Comparison of ENCODE assay signal across 27 mouse cellular contexts in genomic region chr16:87781637-87782036, GRCm38 (mm10).
DNase-seq lines count a peak whose midpoint lies in the region; ATAC-seq and TF ChIP-seq lines count a peak whose summit lies in the region.
"Had no signal": no experiment of that assay in that cellular context is flagged by ENCODE, and none has a peak within 500 bp of the region (broad histone marks: within the 10 kb centered on the region; RNA-seq: fewer than 3 reads in every experiment).

No protein-coding gene starts in this region.

- no peak overlapping the region for H3K4me3 ChIP-seq in intestine, embryonic 14.5 days (ENCODE audit: low read depth, low read length)
- no peak overlapping the region for H3K4me3 ChIP-seq in intestine, embryonic 15.5 days (replicated peaks)
- H3K4me3 ChIP-seq in kidney, postnatal 0 days (replicated peaks; ENCODE audit: low read depth, low read length): no peak overlapping the region
- no peak overlapping the region for H3K4me3 ChIP-seq in neural tube, embryonic 12.5 days
- H3K4me3 ChIP-seq in heart, embryonic 10.5 days: no peak overlapping the region
- H3K4me3 ChIP-seq: embryonic facial prominence, embryonic 12.5 days; forebrain, embryonic 10.5 days; forebrain, embryonic 15.5 days; heart, embryonic 12.5 days; limb, embryonic 12.5 days; lung, embryonic 15.5 days had no signal

- peaks cover 11% of the 10 kb centered on the region; the same call in 1 of the 2 replicates for H3K4me1 ChIP-seq in intestine, embryonic 14.5 days (replicated peaks; ENCODE audit: control insufficient read depth, insufficient read depth, low read length)
- no peaks in the 10 kb centered on the region for H3K4me1 ChIP-seq in intestine, embryonic 15.5 days (replicated peaks)
- 0 out of 2 replicates have a peak, but pooled peaks cover 3% of the 10 kb centered on the region for H3K4me1 ChIP-seq in kidney, postnatal 0 days (replicated peaks; ENCODE audit: insufficient read depth, low read length)
- no peaks in the 10 kb centered on the region for H3K4me1 ChIP-seq in neural tube, embryonic 12.5 days
- H3K4me1 ChIP-seq in heart, embryonic 10.5 days: 0 out of 2 replicates have a peak, but pooled peaks cover 10% of the 10 kb centered on the region
- H3K4me1 ChIP-seq: embryonic facial prominence, embryonic 12.5 days; forebrain, embryonic 15.5 days had no signal

- TF ChIP-seq CTCF in kidney, postnatal 0 days (IDR thresholded peaks at IDR 0.05; ENCODE audit: low read depth): no peak

- DNase-seq in intestine, embryonic 14.5 days (ENCODE audit: low spot score): no peak
- DNase-seq in kidney, postnatal 0 days (ENCODE audit: low spot score): peak; percentile 87
- no peak for DNase-seq in kidney, adult 8-10 months
- peak; percentile 38 for DNase-seq in kidney, postnatal 10 days
- DNase-seq in gastrocnemius, postnatal 36 days: no peak
- DNase-seq in heart, embryonic 10.5 days (ENCODE audit: low spot score): no peak
- DNase-seq: adrenal gland, postnatal 10 days; cerebellum, adult 9-10 months; embryo, embryonic 11 days; gastrocnemius, postnatal 25 days; heart, adult 18-20 months; heart, postnatal 4 days; right cerebral cortex, postnatal 25 days; thymus, postnatal 14 days had no signal

- 37% methylated on average over 7 of the region's 7 CpGs for WGBS in intestine, embryonic 14.5 days
- 38% methylated on average over 7 of the region's 7 CpGs for whole genome bisulfite sequencing in intestine, embryonic 15.5 days
- 32% methylated on average over 7 of the region's 7 CpGs for whole genome bisulfite sequencing in kidney, postnatal 0 days
- 45% methylated on average over 7 of the region's 7 CpGs for WGBS in neural tube, embryonic 12.5 days
- 87% methylated on average over 7 of the region's 7 CpGs for WGBS in heart, embryonic 10.5 days

- H3K27ac ChIP-seq in intestine, embryonic 14.5 days (ENCODE audit: low read depth): no peak overlapping the region
- H3K27ac ChIP-seq in intestine, embryonic 15.5 days: no peak overlapping the region
- no peak overlapping the region for H3K27ac ChIP-seq in kidney, postnatal 0 days
- H3K27ac ChIP-seq in neural tube, embryonic 12.5 days: no peak overlapping the region
- no peak overlapping the region for H3K27ac ChIP-seq in heart, embryonic 10.5 days
- H3K27ac ChIP-seq: embryonic facial prominence, embryonic 12.5 days; forebrain, embryonic 10.5 days; forebrain, embryonic 15.5 days; hindbrain, embryonic 14.5 days; limb, embryonic 12.5 days; lung, embryonic 15.5 days had no signal

- H3K9ac ChIP-seq in intestine, embryonic 14.5 days (ENCODE audit: low read length): no peak overlapping the region
- no peak overlapping the region for H3K9ac ChIP-seq in intestine, embryonic 15.5 days
- no peak overlapping the region for H3K9ac ChIP-seq in kidney, postnatal 0 days (ENCODE audit: low read depth, low read length)
- no peak overlapping the region for H3K9ac ChIP-seq in neural tube, embryonic 12.5 days
- H3K9ac ChIP-seq: embryonic facial prominence, embryonic 12.5 days; forebrain, embryonic 15.5 days; heart, embryonic 12.5 days; hindbrain, embryonic 14.5 days; limb, embryonic 12.5 days; lung, embryonic 15.5 days had no signal

- no peaks in the 10 kb centered on the region for H3K36me3 ChIP-seq in intestine, embryonic 14.5 days (ENCODE audit: control insufficient read depth, insufficient read depth, low read length)
- H3K36me3 ChIP-seq in intestine, embryonic 15.5 days: no peaks in the 10 kb centered on the region
- no peaks in the 10 kb centered on the region for H3K36me3 ChIP-seq in kidney, postnatal 0 days (ENCODE audit: insufficient read depth, low read length)
- no peaks in the 10 kb centered on the region for H3K36me3 ChIP-seq in neural tube, embryonic 12.5 days
- no peaks in the 10 kb centered on the region for H3K36me3 ChIP-seq in heart, embryonic 10.5 days
- H3K36me3 ChIP-seq: embryonic facial prominence, embryonic 12.5 days; forebrain, embryonic 10.5 days; forebrain, embryonic 15.5 days; G1E; heart, embryonic 12.5 days; limb, embryonic 12.5 days; lung, embryonic 15.5 days had no signal

- peak overlapping the region; percentile 8; the same call in 1 of the 2 replicates for H3K4me2 ChIP-seq in intestine, embryonic 14.5 days (ENCODE audit: low read length)
- no peak overlapping the region for H3K4me2 ChIP-seq in intestine, embryonic 15.5 days (replicated peaks)
- no peak overlapping the region for H3K4me2 ChIP-seq in kidney, postnatal 0 days (ENCODE audit: low read length)
- H3K4me2 ChIP-seq in neural tube, embryonic 12.5 days (replicated peaks): no peak overlapping the region
- H3K4me2 ChIP-seq: embryonic facial prominence, embryonic 12.5 days; forebrain, embryonic 15.5 days; heart, embryonic 12.5 days; hindbrain, embryonic 14.5 days; limb, embryonic 12.5 days; liver, embryonic 11.5 days; lung, embryonic 15.5 days; midbrain, embryonic 11.5 days had no signal

- intact Hi-C loops in gastrocnemius, postnatal 36 days (cut with DNase I): no loop called here

- no peaks in the 10 kb centered on the region for H3K27me3 ChIP-seq in intestine, embryonic 14.5 days (replicated peaks; ENCODE audit: control insufficient read depth, insufficient read depth, low read length)
- no peaks in the 10 kb centered on the region for H3K27me3 ChIP-seq in intestine, embryonic 15.5 days (replicated peaks)
- no peaks in the 10 kb centered on the region for H3K27me3 ChIP-seq in kidney, postnatal 0 days (ENCODE audit: insufficient read depth, low read length)
- no peaks in the 10 kb centered on the region for H3K27me3 ChIP-seq in neural tube, embryonic 12.5 days (replicated peaks)
- H3K27me3 ChIP-seq in heart, embryonic 10.5 days (ENCODE audit: insufficient read depth, poor library complexity, severe bottlenecking): no peaks in the 10 kb centered on the region
- H3K27me3 ChIP-seq: embryonic facial prominence, embryonic 12.5 days; forebrain, embryonic 15.5 days; heart, embryonic 12.5 days; limb, embryonic 12.5 days; lung, embryonic 15.5 days had no signal

- no peak for ATAC-seq in intestine, embryonic 14.5 days (replicated peaks; ENCODE audit: low FRiP score, low TSS enrichment, low read depth)
- no peak for ATAC-seq in intestine, embryonic 15.5 days
- ATAC-seq in kidney, postnatal 0 days (replicated peaks; ENCODE audit: low FRiP score, low read depth): no peak
- ATAC-seq in neural tube, embryonic 12.5 days (ENCODE audit: low FRiP score, low read depth): peak; percentile 22; the same call in 1 of the 2 replicates
- ATAC-seq: forebrain, embryonic 15.5 days; inflammation-experienced regulatory T-cells, adult 6 months had no signal

- no peaks in the 10 kb centered on the region for H3K9me3 ChIP-seq in intestine, embryonic 14.5 days (ENCODE audit: control insufficient read depth, low read length)
- no peaks in the 10 kb centered on the region for H3K9me3 ChIP-seq in intestine, embryonic 15.5 days
- H3K9me3 ChIP-seq in kidney, postnatal 0 days (replicated peaks; ENCODE audit: low read length): no peaks in the 10 kb centered on the region
- no peaks in the 10 kb centered on the region for H3K9me3 ChIP-seq in neural tube, embryonic 12.5 days
- no peaks in the 10 kb centered on the region for H3K9me3 ChIP-seq in heart, embryonic 10.5 days
- H3K9me3 ChIP-seq: embryonic facial prominence, embryonic 12.5 days; forebrain, embryonic 10.5 days; forebrain, embryonic 15.5 days; G1E; heart, embryonic 12.5 days; limb, embryonic 12.5 days; lung, embryonic 15.5 days had no signal

Comparison
In these comparisons a context has a peak if more than half of its experiments do, and no peak if none do; other contexts are left out.
1. DNase-seq: peak in kidney, postnatal 0 days (single experiment) and kidney, postnatal 10 days (single experiment); none in intestine, embryonic 14.5 days (single experiment), kidney, adult 8-10 months (0 of 2), gastrocnemius, postnatal 36 days (0 of 2) and heart, embryonic 10.5 days (single experiment).